Mouse (Mus musculus) liver, adult 2 months (tissue): Measurements from ENCODE around the gene Tmco4.

Experiments used
- CTCF ChIP-seq: fragments of 200-500 bp; IDR thresholded peaks from 2 replicates; pipeline ENCODE4 v1.5.1; 2011; ENCODE audit warnings: low read depth, low read length, control low read depth
- POLR2A ChIP-seq: fragments of 200-500 bp; IDR thresholded peaks from 2 replicates; pipeline ENCODE4 v1.6.1; 2011; ENCODE audit warnings: low read length, control low read depth; ENCODE audit not compliant: insufficient read depth; ENCODE audit errors: extremely low read depth

DNA sequence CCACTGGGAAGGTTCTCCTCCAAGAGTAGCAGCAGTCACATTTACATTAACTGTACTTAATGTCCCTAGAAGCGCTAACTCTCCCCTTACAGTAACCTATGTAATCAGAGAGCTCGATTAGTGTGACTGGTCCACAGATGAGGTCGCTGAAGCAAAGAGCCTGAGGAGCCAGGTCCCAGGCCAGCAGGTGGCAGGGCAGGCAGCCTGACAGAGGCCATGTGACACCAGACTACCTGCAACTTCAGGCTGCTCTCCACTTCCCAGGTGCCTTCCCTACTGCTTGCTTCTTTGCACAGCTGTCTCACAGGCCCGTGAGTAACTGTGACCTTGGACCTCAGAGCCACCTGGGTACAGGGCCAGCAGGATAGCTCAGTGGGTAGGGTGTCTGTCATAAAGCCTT is 61.9 kb downstream of the Tmco4 start:
- TF ChIP-seq CTCF (no peak), POLR2A (no peak)
